Mouse (Mus musculus) testis, adult 2 months (tissue): ENCODE measurements around the gene Heg1.

Experiments
- CTCF ChIP-seq: fragments of 200-500 bp; IDR thresholded peaks from 2 replicates; pipeline ENCODE4 v1.5.1; 2012; ENCODE audit warnings: low read depth, mild to moderate bottlenecking, inconsistent platforms, low read length, moderate library complexity; ENCODE audit not compliant: control insufficient read depth, insufficient read depth, insufficient replicate concordance
- POLR2A ChIP-seq: fragments of 200-500 bp; IDR thresholded peaks from 2 replicates; pipeline ENCODE4 v1.6.1; 2012; ENCODE audit warnings: low read depth, mild to moderate bottlenecking, inconsistent platforms, low read length, moderate library complexity; ENCODE audit not compliant: control insufficient read depth

- TF ChIP-seq CTCF (no peak), POLR2A (no peak)
These were observed 10.6 kb upstream of the Heg1 start for GRCm38 (mm10) chr16:33673530-33674109.
